Mouse (Mus musculus) embryonic fibroblast, embryonic 13.5 days (primary cell): ENCODE results near the gene Pgm1. TPM values are rescaled to one million over a fixed set of nuclear protein-coding genes. Genes with fewer than 3 reads are reported as not detected.

Experiments used
- H3K27ac ChIP-seq: 2 replicates; pipeline ENCODE4 v1.5.1; 2012; ENCODE audit warnings: low read length, control low read depth, inconsistent platforms; ENCODE audit not compliant: insufficient read depth
- H3K4me1 ChIP-seq: 2 replicates; pipeline ENCODE4 v1.6.1; 2011; ENCODE audit warnings: low read length; ENCODE audit not compliant: control insufficient read depth, insufficient read depth
- H3K4me3 ChIP-seq: 2 replicates; pipeline ENCODE4 v1.5.1; 2011; ENCODE audit warnings: mild to moderate bottlenecking, control low read depth, low read length; ENCODE audit not compliant: insufficient read depth
- CTCF ChIP-seq: IDR thresholded peaks from 2 replicates; pipeline ENCODE4 v1.5.1; 2011; ENCODE audit warnings: mild to moderate bottlenecking, control low read depth, low read length, moderate library complexity, borderline replicate concordance; ENCODE audit not compliant: insufficient read depth
- POLR2A ChIP-seq: IDR thresholded peaks from 2 replicates; pipeline ENCODE4 v1.6.1; 2011; ENCODE audit warnings: low read depth, mild to moderate bottlenecking, control low read depth, low read length, moderate library complexity
- polyA plus RNA-seq: library from polyadenylated mRNA; stranded (reverse); fragments of >200 nt; gene quantifications from 2 replicates; pipeline ENCODE4 v1.2.4, GENCODE M21; 2011; ENCODE audit warnings: low read depth; ENCODE audit not compliant: missing spikeins, insufficient read length

The Pgm1 gene
- polyA plus RNA-seq, 1 experiment = 39.7 TPM

DNA sequence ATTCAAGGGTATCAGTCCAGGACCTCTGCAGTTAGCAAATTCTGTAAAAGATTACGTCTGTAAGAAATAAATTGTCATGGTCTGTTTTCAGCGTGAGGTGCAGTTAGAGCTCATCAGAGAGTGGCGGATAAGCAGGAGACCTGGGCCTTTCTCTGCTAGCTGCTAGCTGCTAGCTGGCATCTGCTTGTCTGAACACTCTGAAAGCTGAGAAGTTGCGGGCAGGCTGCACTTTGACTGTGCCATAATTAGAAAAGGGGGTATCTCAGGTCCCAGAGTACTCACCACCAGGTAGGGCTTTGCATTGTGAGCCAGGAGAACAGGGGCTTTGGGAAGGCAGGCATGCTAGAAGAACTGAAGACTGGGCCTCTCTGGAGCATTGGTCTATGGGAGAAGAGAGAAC is 2.6 kb downstream of the Pgm1 start:
- Histone ChIP-seq H3K4me3 (no peak overlapping the region), H3K4me1 (no peaks in the 10 kb centered on the region), H3K27ac (no peak overlapping the region)
- TF ChIP-seq CTCF (no peak), POLR2A (no peak)

DNA sequence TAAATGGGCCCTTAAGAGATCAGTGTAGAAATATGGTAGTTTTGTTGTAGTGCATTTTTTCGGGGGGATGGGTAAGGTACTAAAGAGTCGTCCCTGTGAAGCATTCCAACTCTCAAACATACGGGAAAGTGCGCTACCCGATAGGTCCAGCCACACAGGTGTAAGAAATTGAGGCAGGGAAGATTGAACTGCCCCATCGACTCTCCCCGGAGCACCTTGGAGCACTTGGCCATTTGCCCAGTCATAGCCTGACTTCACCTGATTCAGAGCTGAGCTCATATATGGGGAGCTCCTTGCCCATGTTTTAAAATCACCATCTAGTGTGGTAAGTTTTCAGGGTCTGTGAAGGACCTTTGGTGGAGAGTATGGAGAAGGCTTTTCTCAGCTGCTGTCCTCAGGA is 5.6 kb downstream of the Pgm1 start:
- Histone ChIP-seq H3K4me3 (no peak overlapping the region), H3K4me1 (no peaks in the 10 kb centered on the region), H3K27ac (no peak overlapping the region)
- TF ChIP-seq POLR2A = no peak
- no peak for TF ChIP-seq CTCF

GRCm38 (mm10) chr4:99936278-99936677 is 7.1 kb downstream of the Pgm1 start:
- H3K27ac ChIP-seq = no peak overlapping the region
- H3K4me3 ChIP-seq = no peak overlapping the region
- TF ChIP-seq POLR2A = no peak
- no peak for TF ChIP-seq CTCF
- H3K4me1 ChIP-seq = no peaks in the 10 kb centered on the region

DNA sequence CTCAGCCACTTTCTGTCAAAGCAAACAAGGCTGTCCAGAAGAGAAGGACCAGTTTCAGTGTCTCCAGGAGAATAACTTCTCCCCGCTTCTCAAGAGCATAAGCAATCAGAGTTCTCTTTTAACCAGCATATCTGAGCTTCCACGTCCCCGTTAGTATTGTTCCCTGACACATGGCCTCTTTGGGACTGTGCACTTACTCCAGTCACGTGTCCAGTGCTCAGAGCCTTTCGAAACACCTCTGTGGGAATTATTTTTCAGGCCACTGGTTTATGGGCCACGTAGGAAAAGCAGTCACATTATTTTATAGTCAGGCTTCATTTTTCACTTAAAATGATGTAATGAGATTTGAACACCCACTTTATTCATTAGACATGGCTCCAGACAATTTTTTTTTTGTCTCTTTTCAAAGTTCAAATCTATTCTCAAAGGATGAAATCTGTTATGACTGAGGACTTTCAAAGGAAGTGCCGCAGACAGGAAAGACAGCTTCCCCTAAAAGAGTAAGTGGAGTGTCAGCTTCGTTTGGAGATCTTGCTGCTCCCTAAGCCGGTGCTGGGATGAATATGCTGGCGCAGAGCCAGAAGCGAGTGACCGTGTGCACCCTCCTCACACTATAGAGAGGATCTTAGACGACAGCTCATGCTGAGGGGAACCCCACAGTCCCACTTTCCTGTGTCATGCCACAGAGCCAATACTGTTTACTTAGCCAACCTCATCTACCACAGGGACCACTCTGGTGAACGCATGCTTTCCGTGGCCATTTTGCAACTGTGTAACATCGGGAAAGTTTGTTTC is 10.7 kb downstream of the Pgm1 start:
- TF ChIP-seq CTCF (no peak), POLR2A (no peak)

GRCm38 (mm10) chr4:99941655-99942414 is 12.6 kb downstream of the Pgm1 start:
- TF ChIP-seq POLR2A = no peak
- TF ChIP-seq CTCF = no peak
- Histone ChIP-seq H3K27ac (no peak overlapping the region), H3K4me1 (no peaks in the 10 kb centered on the region), H3K4me3 (no peak overlapping the region)

More for the DNA sequence above, 10.7 kb downstream of the Pgm1 start:
- no peaks in the 10 kb centered on the region for H3K4me1 ChIP-seq
- H3K4me3 ChIP-seq = no peak overlapping the region
- no peak overlapping the region for H3K27ac ChIP-seq

DNA sequence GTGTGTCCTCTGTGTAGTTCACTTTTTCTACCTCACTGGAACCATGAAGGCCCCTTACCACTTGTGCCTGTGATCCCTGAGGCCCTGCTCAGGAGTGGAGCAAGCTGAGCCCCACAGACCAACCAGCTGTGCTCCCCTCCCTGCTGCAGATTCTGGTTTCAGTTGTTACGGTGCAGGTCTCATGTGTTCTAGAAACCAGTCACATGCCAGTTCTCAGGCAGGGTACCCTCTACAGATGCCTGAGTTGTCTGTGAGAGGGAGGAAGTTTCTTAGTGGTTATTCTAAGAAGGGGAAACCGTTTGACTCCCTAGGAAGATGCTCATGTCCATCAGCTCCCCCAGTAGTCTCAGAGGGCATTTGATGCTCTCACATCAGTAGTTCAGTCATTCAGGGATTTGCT is 15.4 kb downstream of the Pgm1 start:
- TF ChIP-seq CTCF (no peak), POLR2A (no peak)
- Histone ChIP-seq H3K27ac (no peak overlapping the region), H3K4me1 (no peaks in the 10 kb centered on the region), H3K4me3 (no peak overlapping the region)

DNA sequence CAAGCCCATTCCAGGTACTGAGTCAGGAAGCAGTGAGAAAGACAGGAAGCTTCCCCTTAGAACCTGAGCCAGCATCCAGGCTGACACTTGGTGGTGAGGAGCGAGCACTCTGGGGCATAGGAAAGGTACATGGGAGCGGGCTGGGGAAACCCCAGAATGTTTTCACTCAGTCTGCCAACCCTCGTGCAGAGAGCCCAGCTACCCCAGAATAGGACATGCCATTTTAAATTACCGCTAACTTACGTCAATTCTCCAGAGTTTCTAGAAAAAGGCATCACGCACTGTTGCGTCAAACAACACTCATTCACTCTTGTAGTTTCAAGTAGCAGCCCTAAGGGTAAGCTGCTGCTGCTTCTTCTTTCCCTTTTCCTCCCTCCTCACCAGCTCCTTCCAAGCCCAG is 15.8 kb downstream of the Pgm1 start:
- TF ChIP-seq CTCF (no peak), POLR2A (no peak)
- H3K4me3 ChIP-seq = no peak overlapping the region
- no peaks in the 10 kb centered on the region for H3K4me1 ChIP-seq
- H3K27ac ChIP-seq = no peak overlapping the region

GRCm38 (mm10) chr4:99946516-99946915 is 17.3 kb downstream of the Pgm1 start:
- no peak for TF ChIP-seq CTCF
- no peak for TF ChIP-seq POLR2A
- Histone ChIP-seq H3K27ac (no peak overlapping the region), H3K4me3 (no peak overlapping the region), H3K4me1 (no peaks in the 10 kb centered on the region)

DNA sequence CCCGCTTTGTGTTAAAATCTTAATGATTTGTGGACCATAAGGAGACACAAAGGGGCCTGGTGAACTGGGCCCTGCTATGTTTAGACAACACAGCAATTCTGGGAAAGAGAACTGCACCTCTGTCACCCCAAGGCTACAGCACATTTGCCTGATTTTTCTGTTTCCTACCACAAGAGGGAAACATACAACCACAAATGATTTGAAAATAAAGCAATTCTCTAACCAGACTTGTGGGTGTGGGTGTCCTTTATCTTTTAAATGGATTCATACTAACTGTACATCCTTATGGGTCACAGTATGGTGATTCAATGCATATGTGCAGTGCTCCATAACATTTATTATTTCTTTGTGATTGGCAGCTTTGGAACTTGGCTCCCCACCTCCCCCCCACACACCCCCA is 18.0 kb downstream of the Pgm1 start:
- no peaks in the 10 kb centered on the region for H3K4me1 ChIP-seq
- TF ChIP-seq POLR2A = no peak
- TF ChIP-seq CTCF = no peak
- no peak overlapping the region for H3K27ac ChIP-seq
- H3K4me3 ChIP-seq = no peak overlapping the region

DNA sequence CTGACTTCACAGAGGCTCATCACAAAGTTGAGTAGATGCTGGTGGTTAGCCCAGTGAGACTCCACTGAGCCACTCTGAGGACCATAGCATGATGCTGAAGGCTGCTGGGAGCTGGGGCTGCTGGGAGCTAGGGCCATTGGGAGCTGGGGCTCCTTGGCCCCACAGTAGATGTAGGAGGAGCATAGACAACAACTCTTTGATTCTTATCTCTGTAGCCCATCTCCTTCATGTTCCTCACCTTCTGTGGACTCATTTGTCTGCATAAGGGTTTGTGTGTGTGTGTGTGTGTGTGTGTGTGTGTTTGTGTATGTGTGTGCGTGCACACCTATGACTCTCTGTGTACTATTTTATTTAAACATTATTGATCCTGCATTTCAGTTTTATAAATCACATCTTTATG is 18.7 kb downstream of the Pgm1 start:
- H3K4me3 ChIP-seq = no peak overlapping the region
- TF ChIP-seq CTCF (no peak), POLR2A (no peak)
- no peak overlapping the region for H3K27ac ChIP-seq
- H3K4me1 ChIP-seq = no peaks in the 10 kb centered on the region

GRCm38 (mm10) chr4:99953904-99954303 is 24.7 kb downstream of the Pgm1 start:
- H3K4me1 ChIP-seq = no peaks in the 10 kb centered on the region
- no peak overlapping the region for H3K27ac ChIP-seq
- no peak for TF ChIP-seq CTCF
- TF ChIP-seq POLR2A = no peak
- H3K4me3 ChIP-seq = no peak overlapping the region
